Mouse (Mus musculus) intestine, embryonic 15.5 days (tissue): ENCODE measurements at regions not wholly inside any gene's neighbourhood (a gene's known extent, or its start where the extent isn't known, plus 50 kb on each side); places are given as distances from the start of the nearest gene placed in this dataset.

Experiments used
- ATAC-seq: fragments of 200-750 bp; cut with Nextera tagmentation; 2 replicates; pipeline ENCODE4 v1.8.0; 2017; ENCODE audit warnings: moderate TSS enrichment, moderate library complexity
- H3K27ac ChIP-seq: fragments of 300-500 bp; sonication (generic); 2 replicates; pipeline ENCODE4 v1.5.1; 2015; ENCODE audit warnings: mild to moderate bottlenecking, inconsistent platforms
- H3K27me3 ChIP-seq: fragments of 300-500 bp; sonication (generic); replicated peaks from 2 replicates; pipeline ENCODE4 v1.6.1; 2015; ENCODE audit warnings: inconsistent platforms
- H3K36me3 ChIP-seq: fragments of 300-500 bp; sonication (generic); 2 replicates; pipeline ENCODE4 v1.6.1; 2015; ENCODE audit warnings: inconsistent platforms
- H3K4me1 ChIP-seq: fragments of 300-500 bp; sonication (generic); replicated peaks from 2 replicates; pipeline ENCODE4 v1.6.1; 2015; ENCODE audit warnings: inconsistent platforms
- H3K4me2 ChIP-seq: fragments of 300-500 bp; sonication (generic); replicated peaks from 2 replicates; pipeline ENCODE4 v1.6.1; 2015; ENCODE audit warnings: mild to moderate bottlenecking, inconsistent platforms
- H3K4me3 ChIP-seq: fragments of 300-500 bp; sonication (generic); replicated peaks from 2 replicates; pipeline ENCODE4 v1.5.1; 2015; ENCODE audit warnings: inconsistent platforms
- H3K9ac ChIP-seq: fragments of 300-500 bp; sonication (generic); 2 replicates; pipeline ENCODE4 v1.6.1; 2015; ENCODE audit warnings: inconsistent platforms
- H3K9me3 ChIP-seq: fragments of 300-500 bp; sonication (generic); 2 replicates; pipeline ENCODE4 v1.6.1; 2016; ENCODE audit warnings: inconsistent platforms
- WGBS: fragments of 180-500 bp; shearing (Covaris S2); methylation state at CpG from one replicate; pipeline ENCODE4 v1.1.7; 2015; 5-methylcytosine and 5-hydroxymethylcytosine counted together

GRCm38 (mm10) chr10:92367126-92367525 lies 355.1 kb downstream of the Nedd1 start:
- H3K36me3 ChIP-seq = no peaks in the 10 kb centered on the region

GRCm38 (mm10) chr10:92356738-92357137 lies 365.5 kb downstream of the Nedd1 start:
- Histone ChIP-seq H3K4me3 (no peak overlapping the region), H3K36me3 (no peaks in the 10 kb centered on the region), H3K4me2 (no peak overlapping the region), H3K9me3 (no peaks in the 10 kb centered on the region), H3K27ac (no peak overlapping the region), H3K4me1 (no peaks in the 10 kb centered on the region), H3K9ac (no peak overlapping the region), H3K27me3 (no peaks in the 10 kb centered on the region)
- no peak for ATAC-seq
- 83% methylated on average over 3 of the region's 3 CpGs for WGBS

More at GRCm38 (mm10) chr10:92367126-92367525, 355.1 kb downstream of the Nedd1 start:
- Histone ChIP-seq H3K4me3 (no peak overlapping the region), H3K27me3 (no peaks in the 10 kb centered on the region), H3K9me3 (no peaks in the 10 kb centered on the region), H3K9ac (no peak overlapping the region), H3K4me2 (no peak overlapping the region), H3K4me1 (no peaks in the 10 kb centered on the region), H3K27ac (no peak overlapping the region)
- 62% methylated on average over 8 of the region's 8 CpGs for WGBS
- no peak for ATAC-seq

- Histone ChIP-seq H3K4me2 (no peak overlapping the region), H3K36me3 (no peaks in the 10 kb centered on the region), H3K9me3 (no peaks in the 10 kb centered on the region), H3K4me3 (no peak overlapping the region), H3K27me3 (no peaks in the 10 kb centered on the region), H3K27ac (no peak overlapping the region), H3K9ac (no peak overlapping the region), H3K4me1 (no peaks in the 10 kb centered on the region)
- WGBS = 75% methylated on average over 7 of the region's 7 CpGs
- no peak for ATAC-seq
Observed at GRCm38 (mm10) chr10:92349043-92349442, 373.2 kb downstream of the Nedd1 start.

GRCm38 (mm10) chr10:92347960-92348675 lies 374.1 kb downstream of the Nedd1 start:
- Histone ChIP-seq H3K4me2 (no peak overlapping the region), H3K4me1 (no peaks in the 10 kb centered on the region), H3K27me3 (no peaks in the 10 kb centered on the region), H3K36me3 (no peaks in the 10 kb centered on the region), H3K9me3 (no peaks in the 10 kb centered on the region), H3K4me3 (no peak overlapping the region), H3K27ac (no peak overlapping the region), H3K9ac (no peak overlapping the region)
- 58% methylated on average over 10 of the region's 10 CpGs for WGBS
- ATAC-seq = no peak

- 90% methylated on average over 2 of the region's 2 CpGs for WGBS
- no peaks in the 10 kb centered on the region for H3K9me3 ChIP-seq
- no peaks in the 10 kb centered on the region for H3K27me3 ChIP-seq
- H3K9ac ChIP-seq = no peak overlapping the region
- H3K4me2 ChIP-seq = no peak overlapping the region
- H3K27ac ChIP-seq = no peak overlapping the region
- H3K4me3 ChIP-seq = no peak overlapping the region
- no peaks in the 10 kb centered on the region for H3K36me3 ChIP-seq
- no peaks in the 10 kb centered on the region for H3K4me1 ChIP-seq
- ATAC-seq = no peak
Observed at GRCm38 (mm10) chr10:92339671-92340070, 382.5 kb downstream of the Nedd1 start.

- no peaks in the 10 kb centered on the region for H3K36me3 ChIP-seq
- no peak overlapping the region for H3K9ac ChIP-seq
- no peak overlapping the region for H3K27ac ChIP-seq
- H3K4me1 ChIP-seq = 0 out of 2 replicates have a peak, but pooled peaks cover 4% of the 10 kb centered on the region
- ATAC-seq = no peak
- H3K4me2 ChIP-seq = no peak overlapping the region
- H3K9me3 ChIP-seq = no peaks in the 10 kb centered on the region
- H3K4me3 ChIP-seq = no peak overlapping the region
- WGBS = 89% methylated on average over 2 of the region's 2 CpGs
- H3K27me3 ChIP-seq = no peaks in the 10 kb centered on the region
Observed at GRCm38 (mm10) chr10:92336949-92337348, 385.3 kb downstream of the Nedd1 start.

GRCm38 (mm10) chr10:92336138-92336537 lies 386.1 kb downstream of the Nedd1 start:
- no peak overlapping the region for H3K9ac ChIP-seq
- H3K4me1 ChIP-seq = 0 out of 2 replicates have a peak, but pooled peaks cover 4% of the 10 kb centered on the region
- no peaks in the 10 kb centered on the region for H3K36me3 ChIP-seq
- no peak overlapping the region for H3K4me2 ChIP-seq
- no peak overlapping the region for H3K27ac ChIP-seq
- WGBS = 81% methylated on average over 5 of the region's 5 CpGs
- no peaks in the 10 kb centered on the region for H3K27me3 ChIP-seq
- H3K4me3 ChIP-seq = no peak overlapping the region
- no peak for ATAC-seq
- no peaks in the 10 kb centered on the region for H3K9me3 ChIP-seq

GRCm38 (mm10) chr10:92335141-92335540 lies 387.1 kb downstream of the Nedd1 start:
- no peaks in the 10 kb centered on the region for H3K9me3 ChIP-seq
- 73% methylated on average over 5 of the region's 5 CpGs for WGBS
- no peak overlapping the region for H3K9ac ChIP-seq
- H3K4me3 ChIP-seq = no peak overlapping the region
- H3K27me3 ChIP-seq = no peaks in the 10 kb centered on the region
- H3K36me3 ChIP-seq = no peaks in the 10 kb centered on the region
- H3K27ac ChIP-seq = no peak overlapping the region
- 0 out of 2 replicates have a peak, but pooled peaks cover 4% of the 10 kb centered on the region for H3K4me1 ChIP-seq
- no peak overlapping the region for H3K4me2 ChIP-seq
- no peak for ATAC-seq

GRCm38 (mm10) chr10:92333869-92334268 lies 388.4 kb downstream of the Nedd1 start:
- Histone ChIP-seq H3K4me3 (no peak overlapping the region), H3K9me3 (no peaks in the 10 kb centered on the region), H3K9ac (no peak overlapping the region), H3K36me3 (no peaks in the 10 kb centered on the region), H3K27ac (no peak overlapping the region), H3K4me2 (no peak overlapping the region), H3K27me3 (no peaks in the 10 kb centered on the region), H3K4me1 (0 out of 2 replicates have a peak, but pooled peaks cover 4% of the 10 kb centered on the region)
- 31% methylated on average over 6 of the region's 6 CpGs for WGBS
- peak; percentile 76 for ATAC-seq

- 0 out of 2 replicates have a peak, but pooled peaks have one; percentile 39 for ATAC-seq
- Histone ChIP-seq H3K4me3 (no peak overlapping the region), H3K9ac (no peak overlapping the region), H3K27me3 (no peaks in the 10 kb centered on the region), H3K36me3 (no peaks in the 10 kb centered on the region), H3K4me2 (no peak overlapping the region), H3K9me3 (no peaks in the 10 kb centered on the region), H3K4me1 (0 out of 2 replicates have a peak, but pooled peaks cover 4% of the 10 kb centered on the region), H3K27ac (no peak overlapping the region)
- 23% methylated on average over 3 of the region's 3 CpGs for WGBS
Observed at GRCm38 (mm10) chr10:92333042-92333774, 389.0 kb downstream of the Nedd1 start.

GRCm38 (mm10) chr10:92330150-92330549 lies 392.1 kb downstream of the Nedd1 start:
- ATAC-seq = no peak
- no peak overlapping the region for H3K9ac ChIP-seq
- H3K36me3 ChIP-seq = no peaks in the 10 kb centered on the region
- H3K9me3 ChIP-seq = no peaks in the 10 kb centered on the region
- H3K4me3 ChIP-seq = no peak overlapping the region
- H3K27ac ChIP-seq = no peak overlapping the region
- no peaks in the 10 kb centered on the region for H3K27me3 ChIP-seq
- 73% methylated on average over 10 of the region's 10 CpGs for WGBS
- H3K4me2 ChIP-seq = no peak overlapping the region
- 0 out of 2 replicates have a peak, but pooled peaks cover 4% of the 10 kb centered on the region for H3K4me1 ChIP-seq

GRCm38 (mm10) chr10:92329661-92330060 lies 392.6 kb downstream of the Nedd1 start:
- Histone ChIP-seq H3K27me3 (no peaks in the 10 kb centered on the region), H3K36me3 (no peaks in the 10 kb centered on the region), H3K4me3 (no peak overlapping the region), H3K9me3 (no peaks in the 10 kb centered on the region), H3K4me1 (0 out of 2 replicates have a peak, but pooled peaks cover 4% of the 10 kb centered on the region), H3K9ac (no peak overlapping the region), H3K4me2 (no peak overlapping the region), H3K27ac (no peak overlapping the region)
- WGBS = 53% methylated on average over 1 of the region's 1 CpGs
- no peak for ATAC-seq
